Mouse (Mus musculus) stomach, embryonic 15.5 days (tissue): ENCODE results near the gene Pum3. TPM values are rescaled to one million over a fixed set of nuclear protein-coding genes. Genes with fewer than 3 reads are reported as not detected.

Source experiments
- ATAC-seq: fragments of 200-750 bp; cut with Nextera tagmentation; 2 replicates; pipeline ENCODE4 v1.8.0; 2017; ENCODE audit warnings: low read depth, moderate number of reproducible peaks, moderate TSS enrichment; ENCODE audit not compliant: insufficient read depth, low FRiP score
- H3K27ac ChIP-seq: fragments of 300-500 bp; sonication (generic); 2 replicates; pipeline ENCODE4 v1.5.1; 2015; ENCODE audit warnings: mild to moderate bottlenecking, inconsistent platforms
- H3K27me3 ChIP-seq: fragments of 300-500 bp; sonication (generic); replicated peaks from 2 replicates; pipeline ENCODE4 v1.6.1; 2015; ENCODE audit warnings: inconsistent platforms
- H3K36me3 ChIP-seq: fragments of 300-500 bp; sonication (generic); 2 replicates; pipeline ENCODE4 v1.6.1; 2015; ENCODE audit warnings: inconsistent platforms
- H3K4me1 ChIP-seq: fragments of 300-500 bp; sonication (generic); 2 replicates; pipeline ENCODE4 v1.6.1; 2015; ENCODE audit warnings: inconsistent platforms
- H3K4me2 ChIP-seq: fragments of 300-500 bp; sonication (generic); 2 replicates; pipeline ENCODE4 v1.6.1; 2015; ENCODE audit warnings: mild to moderate bottlenecking, inconsistent platforms
- H3K4me3 ChIP-seq: fragments of 300-500 bp; sonication (generic); replicated peaks from 2 replicates; pipeline ENCODE4 v1.5.1; 2015; ENCODE audit warnings: inconsistent platforms
- H3K9ac ChIP-seq: fragments of 300-500 bp; sonication (generic); 2 replicates; pipeline ENCODE4 v1.6.1; 2015; ENCODE audit warnings: inconsistent platforms
- H3K9me3 ChIP-seq: fragments of 300-500 bp; sonication (generic); 2 replicates; pipeline ENCODE4 v1.6.1; 2016; ENCODE audit warnings: inconsistent platforms
- WGBS: fragments of 180-500 bp; shearing (Covaris S2); methylation state at CpG from one replicate; pipeline ENCODE4 v1.1.7; 2015; 5-methylcytosine and 5-hydroxymethylcytosine counted together
- polyA plus RNA-seq: library from polyadenylated mRNA; unstranded; fragments of >200 nt; fragmentation: Nextera tagmentation; extraction: Ambion mirVana; gene quantifications from 2 replicates; pipeline ENCODE4 v1.2.1, GENCODE M21; 2015

Pum3 gene
- polyA plus RNA-seq, 1 experiment from 2014 or later, result 61.1 TPM

DNA sequence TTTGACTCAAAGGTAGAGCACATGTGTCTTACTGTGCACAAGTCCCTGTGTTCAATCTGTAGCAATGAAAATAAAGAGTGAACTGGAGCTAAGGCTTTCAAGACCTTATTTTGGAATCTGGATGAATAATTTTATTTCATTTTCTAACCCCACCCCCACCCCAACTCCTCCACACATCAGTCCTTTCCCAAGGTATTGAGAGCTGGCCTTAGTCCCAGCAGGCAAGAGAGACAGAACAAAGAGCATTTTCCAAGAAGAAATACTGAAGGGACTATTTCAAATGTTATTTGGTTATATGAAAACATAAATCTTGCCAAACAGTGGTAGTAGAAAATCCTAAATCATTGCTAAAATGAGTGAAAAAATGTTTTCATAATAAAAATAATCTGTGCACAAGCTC lies 69.2 kb downstream of the Pum3 start:
- no peak overlapping the region for H3K4me3 ChIP-seq
- ATAC-seq, result no peak
- H3K27ac ChIP-seq, result no peak overlapping the region

GRCm38 (mm10) chr19:27351700-27352099 lies 77.9 kb downstream of the Pum3 start:
- no peak overlapping the region; the same call in 1 of the 2 replicates for H3K27ac ChIP-seq
- ATAC-seq, result no peak; the same call in 1 of the 2 replicates
- H3K36me3 ChIP-seq, result no peaks in the 10 kb centered on the region
- H3K4me2 ChIP-seq, result no peak overlapping the region
- H3K9me3 ChIP-seq, result no peaks in the 10 kb centered on the region
- H3K4me3 ChIP-seq, result no peak overlapping the region
- 55% methylated on average over 6 of the region's 6 CpGs for WGBS
- no peaks in the 10 kb centered on the region for H3K27me3 ChIP-seq
- no peak overlapping the region for H3K9ac ChIP-seq
- H3K4me1 ChIP-seq, result no peaks in the 10 kb centered on the region

More for the DNA sequence above, 69.2 kb downstream of the Pum3 start:
- H3K4me2 ChIP-seq, result no peak overlapping the region
- H3K9ac ChIP-seq, result no peak overlapping the region
- H3K4me1 ChIP-seq, result peaks cover 6% of the 10 kb centered on the region; the same call in 1 of the 2 replicates
- no peaks in the 10 kb centered on the region for H3K9me3 ChIP-seq
- H3K36me3 ChIP-seq, result no peaks in the 10 kb centered on the region
- H3K27me3 ChIP-seq, result no peaks in the 10 kb centered on the region

GRCm38 (mm10) chr19:27346501-27346900 lies 83.1 kb downstream of the Pum3 start:
- H3K4me2 ChIP-seq, result no peak overlapping the region
- ATAC-seq, result no peak

More at GRCm38 (mm10) chr19:27346501-27346900, 83.1 kb downstream of the Pum3 start:
- Histone ChIP-seq H3K9ac (no peak overlapping the region), H3K27ac (no peak overlapping the region), H3K9me3 (no peaks in the 10 kb centered on the region), H3K36me3 (no peaks in the 10 kb centered on the region), H3K4me3 (no peak overlapping the region), H3K4me1 (no peaks in the 10 kb centered on the region), H3K27me3 (no peaks in the 10 kb centered on the region)
- WGBS, result 56% methylated on average over 1 of the region's 1 CpGs

Other genes with a start within 250 kb of the Pum3 start
- gene Vldlr, start 213.3 kb downstream of the Pum3 start, polyA plus RNA-seq, result 6.9 and 8.0 TPM in 2 replicates
- 0.03 TPM in 2 replicates for gene Kcnv2, start 107.2 kb downstream of the Pum3 start, polyA plus RNA-seq